Mouse (Mus musculus): Measurements from ENCODE around the gene Armc12.

GRCm38 (mm10) chr17:28505591-28505990 lies 25.0 kb upstream of the Armc12 start:
- no peak for TF ChIP-seq EP300 (IDR thresholded peaks at IDR 0.05; ENCODE audit: low read depth)
- TF ChIP-seq CTCF (IDR thresholded peaks at IDR 0.05; ENCODE audit: low read depth): no peak
